Mouse (Mus musculus) monocyte, adult 5-6 weeks (primary cell): ENCODE results near the gene Reep6. TPM values are rescaled to one million over a fixed set of nuclear protein-coding genes. Genes with fewer than 3 reads are reported as not detected.

Experiments used
- ATAC-seq: fragments of 153-309, 156-312 bp; replicated peaks from 2 replicates; pipeline ENCODE4 v1.8.0; 2017; ENCODE audit warnings: mild to moderate bottlenecking; ENCODE audit not compliant: low TSS enrichment, insufficient number of reproducible peaks, severe bottlenecking, poor library complexity, low FRiP score
- total RNA-seq: library from RNA; stranded (forward); fragments of 200-1000, 200-491, 200-594 nt; gene quantifications from 3 replicates; pipeline ENCODE4 v1.2.3, GENCODE M21; 2017

The Reep6 gene
- total RNA-seq, 1 experiment from 2014 or later = not detected

DNA sequence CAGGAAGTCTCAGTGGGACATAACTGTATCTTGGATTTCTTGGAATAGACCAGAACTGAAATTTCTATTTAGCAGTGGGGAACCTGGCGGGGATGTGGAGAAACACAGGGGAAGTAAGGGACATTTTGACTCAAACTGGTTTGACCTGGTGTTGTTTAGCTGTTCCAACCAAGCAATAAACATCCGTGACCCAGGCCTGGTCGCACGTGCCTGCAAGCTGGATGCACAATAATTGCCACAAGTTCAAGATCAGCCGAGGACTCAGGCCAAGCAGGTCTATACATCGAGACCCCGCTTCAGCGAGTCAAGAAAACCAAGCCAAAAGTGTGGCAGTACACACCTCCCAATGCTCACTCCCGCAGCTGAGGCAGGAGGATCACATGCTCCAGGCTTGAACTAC, 42.2 kb downstream of the Reep6 start:
- no peak for ATAC-seq

DNA sequence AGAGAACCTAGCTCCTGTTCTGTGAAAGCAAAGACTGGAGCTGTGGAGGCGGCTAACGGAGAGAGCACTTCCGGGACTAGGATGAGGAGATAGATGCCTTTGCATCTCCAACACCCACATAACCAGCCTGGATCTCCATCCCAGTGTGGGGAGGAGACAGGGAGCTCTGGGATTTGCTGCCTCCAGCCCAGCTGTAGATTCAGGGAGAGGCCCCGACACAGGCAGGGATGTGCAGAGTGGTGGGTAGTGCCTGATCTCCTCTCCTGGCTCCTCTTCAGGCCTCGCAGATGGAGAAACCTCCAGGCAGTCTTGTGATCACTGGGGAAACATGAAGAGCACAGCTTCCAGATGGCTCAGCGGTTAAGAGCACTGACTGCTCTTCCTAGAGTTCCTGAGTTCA, 43.0 kb downstream of the Reep6 start:
- no peak for ATAC-seq

DNA sequence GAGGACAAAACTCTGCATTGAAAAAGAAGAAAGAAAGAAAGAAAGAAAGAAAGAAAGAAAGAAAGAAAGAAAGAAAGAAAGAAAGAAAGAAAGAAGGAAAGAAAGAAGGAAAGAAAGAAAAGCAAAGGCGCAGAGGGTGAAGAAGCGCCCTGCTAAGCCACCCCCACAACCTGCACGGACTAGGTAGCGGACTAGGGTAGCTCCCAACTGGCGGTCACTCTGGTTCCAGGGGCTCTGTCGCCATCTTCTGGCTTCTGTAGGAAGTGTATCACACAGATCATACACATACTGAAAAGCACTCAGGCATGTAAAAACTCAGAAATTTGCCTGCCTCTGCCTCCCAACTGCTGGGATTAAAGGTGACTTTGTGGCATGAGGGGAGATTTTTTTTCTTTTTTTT, 44.3 kb downstream of the Reep6 start:
- ATAC-seq = no peak

- ATAC-seq = peak; percentile 96
Measured at GRCm38 (mm10) chr10:80376160-80376559, 46.4 kb downstream of the Reep6 start.

DNA sequence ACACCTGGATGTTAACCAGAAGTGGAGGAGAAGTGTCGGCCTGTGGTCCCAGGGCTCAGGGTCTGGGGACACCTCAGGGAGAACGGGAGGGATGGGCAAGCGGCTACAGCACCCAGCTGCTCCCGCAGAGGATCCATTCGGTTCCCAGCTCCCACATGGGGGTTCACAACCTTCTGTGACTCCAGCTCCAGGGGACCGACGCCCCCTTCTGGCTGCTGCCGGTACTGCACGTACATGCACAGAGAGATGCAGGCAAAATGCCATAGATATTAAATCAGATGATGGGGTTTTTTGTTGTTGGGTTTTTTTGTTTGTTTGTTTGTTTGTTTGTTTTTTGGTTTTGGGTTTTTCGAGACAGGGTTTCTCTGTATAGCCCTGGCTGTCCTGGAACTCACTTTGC, 48.0 kb downstream of the Reep6 start:
- no peak for ATAC-seq

- no peak for ATAC-seq
Measured at GRCm38 (mm10) chr10:80382641-80383365, 53.0 kb downstream of the Reep6 start.

GRCm38 (mm10) chr10:80383431-80383830, 53.7 kb downstream of the Reep6 start:
- no peak for ATAC-seq

DNA sequence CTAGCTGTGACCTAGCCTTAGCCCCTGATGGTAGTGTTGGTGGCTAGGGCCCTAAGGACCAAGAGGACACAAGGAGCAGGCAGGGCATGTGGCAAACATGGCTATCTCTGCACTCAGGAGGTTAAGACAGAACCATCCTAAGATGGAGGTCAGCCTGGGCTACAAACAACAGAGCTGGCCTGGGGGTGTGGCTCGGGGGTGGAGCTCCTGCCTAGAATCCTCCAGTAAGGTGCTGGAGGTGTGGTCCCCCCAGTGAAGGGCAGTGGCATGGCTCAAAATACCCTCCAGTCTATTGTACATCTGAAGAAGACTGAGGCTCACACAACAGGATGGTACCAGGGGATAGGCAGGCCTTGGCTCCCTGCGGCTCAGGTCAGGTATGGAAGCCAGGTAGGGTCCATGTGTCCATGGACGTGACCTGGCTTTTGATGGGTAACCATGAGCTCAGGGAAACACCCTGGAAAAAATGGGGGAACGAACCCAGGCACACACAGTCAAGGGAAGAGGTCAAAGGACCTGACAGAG, 54.4 kb downstream of the Reep6 start:
- ATAC-seq = no peak

DNA sequence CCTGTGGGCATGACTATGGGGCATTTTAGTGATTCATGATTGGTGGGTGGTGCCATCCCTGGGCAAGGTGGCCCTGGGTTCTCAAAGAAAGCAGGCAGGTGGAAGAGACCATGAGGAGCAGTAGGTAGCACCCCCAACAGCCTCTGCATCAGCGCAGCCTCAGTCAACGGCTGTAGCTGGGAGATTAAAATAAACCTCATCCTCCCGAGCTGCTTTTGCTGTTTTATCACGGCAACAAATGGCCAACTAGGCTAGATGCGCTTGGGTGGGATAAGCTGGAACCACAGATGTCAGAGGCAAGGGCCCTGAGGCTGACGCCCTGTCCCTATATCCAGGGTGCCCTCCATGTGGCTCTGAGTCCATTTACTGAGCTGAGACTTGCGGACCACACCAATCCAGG, 55.0 kb downstream of the Reep6 start:
- no peak for ATAC-seq

GRCm38 (mm10) chr10:80385310-80385709, 55.6 kb downstream of the Reep6 start:
- no peak for ATAC-seq

Other genes with a start within 250 kb of the Reep6 start
- 50.6 to 75.0 TPM (median 51.9 TPM) in 3 replicates for gene Sbno2, start 224.4 kb upstream of the Reep6 start, total RNA-seq
- 155 to 177 TPM (median 155 TPM) in 3 replicates for gene Stk11, start 214.2 kb upstream of the Reep6 start, total RNA-seq
- gene Atp5d, start 191.3 kb upstream of the Reep6 start, total RNA-seq = 26.1 to 49.8 TPM (median 29.5 TPM) in 3 replicates
- gene Cbarp, start 189.1 kb upstream of the Reep6 start, total RNA-seq = 0.29 to 5.8 TPM (median 4.1 TPM) in 3 replicates
- 27.3 to 65.5 TPM (median 29.9 TPM) in 3 replicates for gene Midn, start 181.7 kb upstream of the Reep6 start, total RNA-seq
- 137 to 163 TPM (median 145 TPM) in 3 replicates for gene Cirbp, start 164.0 kb upstream of the Reep6 start, total RNA-seq
- gene 1600002K03Rik, start 157.0 kb upstream of the Reep6 start, total RNA-seq = 16.2 to 29.1 TPM (median 18.0 TPM) in 3 replicates
- 1.0 TPM in 1 of 3 replicates, not detected in the others for gene Efna2, start 150.5 kb upstream of the Reep6 start, total RNA-seq
- 43.7 to 46.7 TPM (median 46.2 TPM) in 3 replicates for gene Mum1, start 103.5 kb upstream of the Reep6 start, total RNA-seq
- 60.9 to 74.8 TPM (median 61.4 TPM) in 3 replicates for gene Ndufs7, start 80.8 kb upstream of the Reep6 start, total RNA-seq
- gene Gamt, start 68.9 kb upstream of the Reep6 start, total RNA-seq = 3.8 to 4.7 TPM in 2 of 3 replicates, not detected in the other
- 85.1 to 132 TPM (median 92.5 TPM) in 3 replicates for gene Dazap1, start 68.5 kb upstream of the Reep6 start, total RNA-seq
- 1,267 to 1,604 TPM (median 1,393 TPM) in 3 replicates for gene Rps15, start 37.5 kb upstream of the Reep6 start, total RNA-seq
- gene Apc2, start 34.0 kb upstream of the Reep6 start, total RNA-seq = 2.3 TPM in 1 of 3 replicates, not detected in the others
- gene 2310011J03Rik, start 9.4 kb upstream of the Reep6 start, total RNA-seq = 23.5 to 28.1 TPM (median 27.6 TPM) in 3 replicates
- gene Pcsk4, start 455 bp upstream of the Reep6 start, total RNA-seq = 0.57 TPM in 1 of 3 replicates, not detected in the others
- gene Adamtsl5, start 18.5 kb downstream of the Reep6 start, total RNA-seq = 0.10 to 0.43 TPM in 2 of 3 replicates, not detected in the other
- gene Plk5, start 26.5 kb downstream of the Reep6 start, total RNA-seq = not detected in 3 replicates
- 4.1 to 5.3 TPM (median 5.2 TPM) in 3 replicates for gene Mex3d, start 57.7 kb downstream of the Reep6 start, total RNA-seq
- gene Mbd3, start 69.6 kb downstream of the Reep6 start, total RNA-seq = 11.4 to 34.6 TPM (median 18.6 TPM) in 3 replicates
- 56.9 to 82.5 TPM (median 76.8 TPM) in 3 replicates for gene Uqcr11, start 76.9 kb downstream of the Reep6 start, total RNA-seq
- gene Tcf3, start 103.7 kb downstream of the Reep6 start, total RNA-seq = 18.9 to 30.0 TPM (median 26.1 TPM) in 3 replicates
- gene Onecut3, start 164.9 kb downstream of the Reep6 start, total RNA-seq = not detected in 3 replicates
- gene Atp8b3, start 209.2 kb downstream of the Reep6 start, total RNA-seq = 1.0 to 1.6 TPM in 2 of 3 replicates, not detected in the other
- gene Rexo1, start 231.6 kb downstream of the Reep6 start, total RNA-seq = 21.1 to 32.2 TPM (median 24.1 TPM) in 3 replicates
- 5.1 to 8.5 TPM (median 8.2 TPM) in 3 replicates for gene Klf16, start 247.4 kb downstream of the Reep6 start, total RNA-seq